Mouse (Mus musculus): ENCODE measurements around the gene H2afj. TPM values are rescaled to one million over a fixed set of nuclear protein-coding genes. Genes with fewer than 3 reads are reported as not detected.

Gene H2afj
- polyA plus RNA-seq, 1 experiment from 2014 or later, result 117 TPM

- WGBS, result 86% methylated on average over 6 of the region's 6 CpGs
- no peak overlapping the region for H3K4me3 ChIP-seq
- no peak overlapping the region for H3K9ac ChIP-seq (replicated peaks)
- no peaks in the 10 kb centered on the region; the same call in 1 of the 2 replicates for H3K4me1 ChIP-seq
- no peak for ATAC-seq (ENCODE audit: low FRiP score, low read depth)
- no peaks in the 10 kb centered on the region for H3K9me3 ChIP-seq
- H3K36me3 ChIP-seq, result no peaks in the 10 kb centered on the region
- no peak overlapping the region for H3K27ac ChIP-seq (replicated peaks)
- H3K27me3 ChIP-seq, result no peaks in the 10 kb centered on the region
- no peak overlapping the region for H3K4me2 ChIP-seq (replicated peaks)
These were observed 42.2 kb downstream of the H2afj start for GRCm38 (mm10) chr6:136850267-136850666.

GRCm38 (mm10) chr6:136852348-136852747 is 44.3 kb downstream of the H2afj start:
- no peaks in the 10 kb centered on the region; the same call in 1 of the 2 replicates for H3K4me1 ChIP-seq
- WGBS, result 87% methylated on average over 4 of the region's 4 CpGs
- no peak overlapping the region for H3K9ac ChIP-seq (replicated peaks)
- H3K4me2 ChIP-seq (replicated peaks), result no peak overlapping the region
- H3K9me3 ChIP-seq, result no peaks in the 10 kb centered on the region
- no peaks in the 10 kb centered on the region for H3K36me3 ChIP-seq
- no peaks in the 10 kb centered on the region for H3K27me3 ChIP-seq
- no peak overlapping the region for H3K4me3 ChIP-seq
- no peak for ATAC-seq (ENCODE audit: low FRiP score, low read depth)
- no peak overlapping the region for H3K27ac ChIP-seq (replicated peaks)

- no peaks in the 10 kb centered on the region for H3K36me3 ChIP-seq
- H3K4me3 ChIP-seq, result no peak overlapping the region
- no peaks in the 10 kb centered on the region; the same call in 1 of the 2 replicates for H3K4me1 ChIP-seq
- no peaks in the 10 kb centered on the region for H3K9me3 ChIP-seq
- no peaks in the 10 kb centered on the region for H3K27me3 ChIP-seq
- H3K4me2 ChIP-seq (replicated peaks), result no peak overlapping the region
- H3K9ac ChIP-seq (replicated peaks), result no peak overlapping the region
- ATAC-seq (ENCODE audit: low FRiP score, low read depth), result no peak
- no peak overlapping the region for H3K27ac ChIP-seq (replicated peaks)
- 62% methylated on average over 3 of the region's 3 CpGs for WGBS
These were observed 44.7 kb downstream of the H2afj start for GRCm38 (mm10) chr6:136852762-136853161.

- Histone ChIP-seq H3K9ac (replicated peaks) (no peak overlapping the region), H3K27me3 (no peaks in the 10 kb centered on the region), H3K27ac (replicated peaks) (no peak overlapping the region), H3K4me3 (no peak overlapping the region), H3K9me3 (no peaks in the 10 kb centered on the region), H3K36me3 (no peaks in the 10 kb centered on the region), H3K4me1 (no peaks in the 10 kb centered on the region; the same call in 1 of the 2 replicates), H3K4me2 (replicated peaks) (no peak overlapping the region)
- 90% methylated on average over 11 of the region's 11 CpGs for WGBS
- no peak for ATAC-seq (ENCODE audit: low FRiP score, low read depth)
These were observed 46.3 kb downstream of the H2afj start for GRCm38 (mm10) chr6:136854361-136854781.

GRCm38 (mm10) chr6:136855183-136855582 is 47.1 kb downstream of the H2afj start:
- no peak overlapping the region for H3K4me3 ChIP-seq
- no peaks in the 10 kb centered on the region; the same call in 1 of the 2 replicates for H3K4me1 ChIP-seq
- H3K27ac ChIP-seq (replicated peaks), result no peak overlapping the region
- no peaks in the 10 kb centered on the region for H3K27me3 ChIP-seq
- 80% methylated on average over 2 of the region's 2 CpGs for WGBS
- ATAC-seq (ENCODE audit: low FRiP score, low read depth), result no peak
- H3K4me2 ChIP-seq (replicated peaks), result no peak overlapping the region
- no peak overlapping the region for H3K9ac ChIP-seq (replicated peaks)
- no peaks in the 10 kb centered on the region for H3K9me3 ChIP-seq
- no peaks in the 10 kb centered on the region for H3K36me3 ChIP-seq

- H3K9ac ChIP-seq (replicated peaks), result no peak overlapping the region
These were observed 48.1 kb downstream of the H2afj start for GRCm38 (mm10) chr6:136856071-136856636.

GRCm38 (mm10) chr6:136857186-136857872 is 49.3 kb downstream of the H2afj start, which contains the start of gene Art4:
Gene Art4 (minus strand): TSS chr6:136857733.
- no peaks in the 10 kb centered on the region; the same call in 1 of the 2 replicates for H3K4me1 ChIP-seq
- no peaks in the 10 kb centered on the region for H3K27me3 ChIP-seq
- H3K4me2 ChIP-seq (replicated peaks), result no peak within 1 kb of the TSS
- ATAC-seq (ENCODE audit: low FRiP score, low read depth), result no peak
- no peaks in the 10 kb centered on the region for H3K9me3 ChIP-seq
- H3K4me3 ChIP-seq, result no peak within 1 kb of the TSS
- H3K27ac ChIP-seq (replicated peaks), result no peak within 1 kb of the TSS
- 78% methylated on average over 18 of the region's 18 CpGs for WGBS
- H3K9ac ChIP-seq (replicated peaks), result no peak within 1 kb of the TSS
- H3K36me3 ChIP-seq, result no peaks in the 10 kb centered on the region

More at GRCm38 (mm10) chr6:136856071-136856636, 48.1 kb downstream of the H2afj start:
- Histone ChIP-seq H3K4me2 (replicated peaks) (no peak overlapping the region), H3K4me1 (no peaks in the 10 kb centered on the region; the same call in 1 of the 2 replicates), H3K27ac (replicated peaks) (no peak overlapping the region), H3K27me3 (no peaks in the 10 kb centered on the region), H3K9me3 (no peaks in the 10 kb centered on the region), H3K4me3 (no peak overlapping the region), H3K36me3 (no peaks in the 10 kb centered on the region)
- no peak for ATAC-seq (ENCODE audit: low FRiP score, low read depth)
- 79% methylated on average over 14 of the region's 14 CpGs for WGBS

GRCm38 (mm10) chr6:136857873-136858260 is 49.8 kb downstream of the H2afj start:
- H3K27ac ChIP-seq (replicated peaks), result no peak overlapping the region
- H3K27me3 ChIP-seq, result no peaks in the 10 kb centered on the region
- no peaks in the 10 kb centered on the region for H3K9me3 ChIP-seq
- no peaks in the 10 kb centered on the region for H3K36me3 ChIP-seq
- ATAC-seq (ENCODE audit: low FRiP score, low read depth), result no peak
- no peak overlapping the region for H3K4me2 ChIP-seq (replicated peaks)
- no peaks in the 10 kb centered on the region for H3K4me1 ChIP-seq
- WGBS, result 67% methylated on average over 11 of the region's 11 CpGs
- H3K4me3 ChIP-seq, result no peak overlapping the region
- H3K9ac ChIP-seq (replicated peaks), result no peak overlapping the region

- Histone ChIP-seq H3K4me2 (replicated peaks) (no peak overlapping the region), H3K36me3 (no peaks in the 10 kb centered on the region), H3K4me1 (no peaks in the 10 kb centered on the region), H3K4me3 (no peak overlapping the region), H3K9ac (replicated peaks) (no peak overlapping the region), H3K27ac (replicated peaks) (no peak overlapping the region), H3K27me3 (no peaks in the 10 kb centered on the region), H3K9me3 (no peaks in the 10 kb centered on the region)
- WGBS, result 91% methylated on average over 8 of the region's 8 CpGs
- no peak for ATAC-seq (ENCODE audit: low FRiP score, low read depth)
These were observed 50.4 kb downstream of the H2afj start for GRCm38 (mm10) chr6:136858420-136858819.

Small RNA genes within 50 kb of the gene (microRNA-seq; reads per million reads assigned to microRNA genes)
- gene Gm44364, result not detected

Other genes with a start within 250 kb of the H2afj start
- 0.84 TPM in 2 replicates for gene Plbd1, start 146.3 kb upstream of the H2afj start, polyA plus RNA-seq (2016; fragmentation: Nextera tagmentation; extraction: Ambion mirVana)
- gene Gucy2c, start 26.5 kb upstream of the H2afj start, polyA plus RNA-seq (2016; fragmentation: Nextera tagmentation; extraction: Ambion mirVana), result 0.39 and 0.64 TPM in 2 replicates
- gene Hist4h4, start 3.8 kb upstream of the H2afj start, polyA plus RNA-seq (2016; fragmentation: Nextera tagmentation; extraction: Ambion mirVana), result 0.84 and 0.94 TPM in 2 replicates
- gene BC049715, start 19.4 kb downstream of the H2afj start, polyA plus RNA-seq (2016; fragmentation: Nextera tagmentation; extraction: Ambion mirVana), result 2.0 and 2.3 TPM in 2 replicates
- 126 and 132 TPM in 2 replicates for gene Wbp11, start 20.0 kb downstream of the H2afj start, polyA plus RNA-seq (2016; fragmentation: Nextera tagmentation; extraction: Ambion mirVana)
- gene Smco3, start 27.2 kb downstream of the H2afj start, polyA plus RNA-seq (2016; fragmentation: Nextera tagmentation; extraction: Ambion mirVana), result 0.24 and 0.79 TPM in 2 replicates
- gene Art4, start 49.5 kb downstream of the H2afj start, polyA plus RNA-seq (2016; fragmentation: Nextera tagmentation; extraction: Ambion mirVana), result 0.56 and 0.69 TPM in 2 replicates
- gene Mgp, start 67.6 kb downstream of the H2afj start, polyA plus RNA-seq (2016; fragmentation: Nextera tagmentation; extraction: Ambion mirVana), result 7.2 and 10.9 TPM in 2 replicates
- not detected in 2 replicates for gene Erp27, start 113.9 kb downstream of the H2afj start, polyA plus RNA-seq (2016; fragmentation: Nextera tagmentation; extraction: Ambion mirVana)
- gene Pde6h, start 115.6 kb downstream of the H2afj start, polyA plus RNA-seq (2016; fragmentation: Nextera tagmentation; extraction: Ambion mirVana), result not detected in 2 replicates
- gene Arhgdib, start 133.7 kb downstream of the H2afj start, polyA plus RNA-seq (2016; fragmentation: Nextera tagmentation; extraction: Ambion mirVana), result 17.9 and 23.1 TPM in 2 replicates

Measured in midbrain, embryonic 12.5 days (tissue).